Mouse (Mus musculus) WW6 (cell line): Measurements from ENCODE around the gene Sec61b.

Experiments used
- DNase-seq: peaks from one replicate; pipeline ENCODE4 v3.0.0-alpha.2; 2013; ENCODE audit warnings: low read depth, low spot score

Gene Sec61b

GRCm38 (mm10) chr4:47473968-47474729, at the start of gene Sec61b, which contains the start of gene Alg2:
TSS of gene Sec61b (plus strand) at chr4:47474658.
TSS of gene Alg2 (minus strand) at chr4:47474333.
- DNase-seq = peak; percentile 92

- DNase-seq = no peak
These were observed 49.1 kb upstream of the Sec61b start for GRCm38 (mm10) chr4:47425247-47425830.

GRCm38 (mm10) chr4:47427606-47428005, 46.9 kb upstream of the Sec61b start:
- DNase-seq = no peak

GRCm38 (mm10) chr4:47430557-47430956, 43.9 kb upstream of the Sec61b start:
- no peak for DNase-seq

- DNase-seq = no peak
These were observed 43.4 kb upstream of the Sec61b start for GRCm38 (mm10) chr4:47431081-47431480.

GRCm38 (mm10) chr4:47432766-47433165, 41.7 kb upstream of the Sec61b start:
- DNase-seq = no peak

GRCm38 (mm10) chr4:47435131-47435530, 39.3 kb upstream of the Sec61b start:
- no peak for DNase-seq

GRCm38 (mm10) chr4:47435566-47436360, 38.7 kb upstream of the Sec61b start:
- no peak for DNase-seq

GRCm38 (mm10) chr4:47437365-47438340, 36.8 kb upstream of the Sec61b start:
- peak; percentile 33 for DNase-seq

GRCm38 (mm10) chr4:47438956-47439355, 35.5 kb upstream of the Sec61b start:
- DNase-seq = no peak

GRCm38 (mm10) chr4:47440951-47441350, 33.5 kb upstream of the Sec61b start:
- DNase-seq = no peak

- DNase-seq = no peak
These were observed 25.9 kb upstream of the Sec61b start for GRCm38 (mm10) chr4:47448526-47448925.

- no peak for DNase-seq
These were observed 25.3 kb upstream of the Sec61b start for GRCm38 (mm10) chr4:47449116-47449515.

GRCm38 (mm10) chr4:47449586-47450522, 24.6 kb upstream of the Sec61b start:
- DNase-seq = no peak

- DNase-seq = no peak
These were observed 7.3 kb upstream of the Sec61b start for GRCm38 (mm10) chr4:47467196-47467595.

GRCm38 (mm10) chr4:47473586-47473967, 881 bp upstream of the Sec61b start:
- no peak for DNase-seq

- DNase-seq = no peak
These were observed 529 bp downstream of the Sec61b start for GRCm38 (mm10) chr4:47474730-47475643.

GRCm38 (mm10) chr4:47477539-47477938, 3.1 kb downstream of the Sec61b start:
- no peak for DNase-seq

GRCm38 (mm10) chr4:47480095-47480494, 5.6 kb downstream of the Sec61b start:
- no peak for DNase-seq
